Comparison of ENCODE assay signal across 18 mouse cellular contexts in the genomic region with DNA sequence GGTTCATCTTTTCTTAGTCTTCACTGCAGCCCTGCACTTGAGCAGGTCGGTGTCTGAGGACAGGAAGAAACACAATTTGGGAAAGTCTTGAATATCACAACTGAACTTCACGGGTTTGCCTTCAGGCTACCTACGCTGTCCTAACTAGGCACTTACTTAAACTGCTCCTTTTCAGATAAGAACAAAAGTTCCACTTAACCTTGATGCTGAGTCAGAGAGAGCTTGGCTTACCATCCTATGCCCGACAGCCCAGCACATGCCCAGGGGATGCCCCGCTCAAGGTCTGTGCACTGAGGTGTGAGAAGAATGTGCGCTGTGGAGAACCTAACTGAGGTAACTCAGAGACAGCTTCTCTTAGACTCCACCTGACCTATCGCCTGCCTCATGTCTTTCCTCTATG.
A peak's percentile ranks its signal among the peaks of the same experiment; 100 is the strongest.
DNase-seq lines count a peak whose midpoint lies in the region; ATAC-seq and TF ChIP-seq lines count a peak whose summit lies in the region.
"Had no signal": no experiment of that assay in that cellular context is flagged by ENCODE, and none has a peak within 500 bp of the region (broad histone marks: within the 10 kb centered on the region; RNA-seq: fewer than 3 reads in every experiment).

No protein-coding gene starts in this region.

- H3K4me3 ChIP-seq in liver, embryonic 13.5 days (replicated peaks) = no peak overlapping the region
- no peak overlapping the region for H3K4me3 ChIP-seq in liver, postnatal 0 days (ENCODE audit: low read depth, low read length)
- H3K4me3 ChIP-seq in limb, embryonic 10.5 days = no peak overlapping the region
- H3K4me3 ChIP-seq: forebrain, embryonic 10.5 days; heart, adult 2 months had no signal

- H3K36me3 ChIP-seq in liver, embryonic 13.5 days = no peaks in the 10 kb centered on the region
- H3K36me3 ChIP-seq in liver, postnatal 0 days (replicated peaks; ENCODE audit: insufficient read depth, low read length) = no peaks in the 10 kb centered on the region
- peaks cover 14% of the 10 kb centered on the region for H3K36me3 ChIP-seq in limb, embryonic 10.5 days

- H3K4me1 ChIP-seq in liver, embryonic 13.5 days (replicated peaks) = peaks cover 63% of the 10 kb centered on the region
- peaks cover 27% of the 10 kb centered on the region for H3K4me1 ChIP-seq in liver, postnatal 0 days (ENCODE audit: insufficient read depth)
- peaks cover 3% of the 10 kb centered on the region; the same call in 1 of the 2 replicates for H3K4me1 ChIP-seq in limb, embryonic 10.5 days

- no peak for TF ChIP-seq EP300 in liver, postnatal 0 days (IDR thresholded peaks at IDR 0.05; ENCODE audit: low read depth)

- ATAC-seq in liver, embryonic 13.5 days (ENCODE audit: low read depth) = peak; percentile 25; the same call in 1 of the 2 replicates
- no peak for ATAC-seq in liver, postnatal 0 days
- no peak for ATAC-seq in granulocyte monocyte progenitor cell, adult 5-6 weeks (replicated peaks; ENCODE audit: poor library complexity, severe bottlenecking)
- no peak for ATAC-seq in frontal cortex, adult (ENCODE audit: low TSS enrichment)
- ATAC-seq: activated CD4-positive, CD25-positive, alpha-beta regulatory T cell, adult 4 months; hindbrain, embryonic 16.5 days had no signal

- peak; percentile 73 to 87 for DNase-seq in adrenal gland, adult (ENCODE audit: inconsistent age in 2 of 2, low spot score in 1 of 2)
- DNase-seq in adrenal gland, adult 18-20 months (ENCODE audit: low spot score in 2 of 2) = no peak
- DNase-seq in liver, embryonic 13.5 days = no peak
- DNase-seq in liver, postnatal 0 days = no peak
- peak; percentile 59 for DNase-seq in kidney, postnatal 14 days
- no peak for DNase-seq in limb, embryonic 10.5 days (ENCODE audit: low spot score)
- DNase-seq: cerebellum, postnatal 14 days; heart, adult 2 months; heart, postnatal 10 days; layer of hippocampus, adult 9-11 months; lung, postnatal 14 days; right cerebral cortex, postnatal 25 days had no signal

- 56% methylated on average over 7 of the region's 7 CpGs for WGBS in liver, embryonic 13.5 days (ENCODE audit: insufficient replicate concordance)
- 69% methylated on average over 7 of the region's 7 CpGs for WGBS in liver, postnatal 0 days (ENCODE audit: insufficient replicate concordance)
- 94% methylated on average over 7 of the region's 7 CpGs for WGBS in limb, embryonic 10.5 days

- no peak overlapping the region for H3K4me2 ChIP-seq in liver, embryonic 13.5 days
- no peak overlapping the region for H3K4me2 ChIP-seq in liver, postnatal 0 days (ENCODE audit: low read depth, low read length)
- H3K4me2 ChIP-seq: midbrain, embryonic 11.5 days had no signal

- H3K27ac ChIP-seq in liver, embryonic 13.5 days = no peak overlapping the region
- H3K27ac ChIP-seq in liver, postnatal 0 days (ENCODE audit: low read depth) = no peak overlapping the region
- H3K27ac ChIP-seq in limb, embryonic 10.5 days = no peak overlapping the region
- H3K27ac ChIP-seq: forebrain, embryonic 10.5 days; heart, adult 2 months had no signal

- TF ChIP-seq CTCF in liver, postnatal 0 days (IDR thresholded peaks at IDR 0.05; ENCODE audit: low read depth) = no peak

- H3K9me3 ChIP-seq in liver, embryonic 13.5 days (replicated peaks) = no peaks in the 10 kb centered on the region
- H3K9me3 ChIP-seq in liver, postnatal 0 days (ENCODE audit: low read length) = no peaks in the 10 kb centered on the region
- H3K9me3 ChIP-seq in limb, embryonic 10.5 days (replicated peaks) = no peaks in the 10 kb centered on the region
- H3K9me3 ChIP-seq: forebrain, embryonic 10.5 days had no signal

- H3K27me3 ChIP-seq in liver, embryonic 13.5 days = no peaks in the 10 kb centered on the region
- no peaks in the 10 kb centered on the region for H3K27me3 ChIP-seq in liver, postnatal 0 days (ENCODE audit: insufficient read depth, low read length)
- no peaks in the 10 kb centered on the region for H3K27me3 ChIP-seq in limb, embryonic 10.5 days (ENCODE audit: low read depth, poor library complexity, severe bottlenecking)

- H3K9ac ChIP-seq in liver, embryonic 13.5 days = no peak overlapping the region
- H3K9ac ChIP-seq in liver, postnatal 0 days (replicated peaks) = no peak overlapping the region

Comparison
In these comparisons a context has a peak if more than half of its experiments do, and no peak if none do; other contexts are left out.
1. DNase-seq: peak in adrenal gland, adult (2 of 2) and kidney, postnatal 14 days (single experiment); none in adrenal gland, adult 18-20 months (0 of 2), liver, embryonic 13.5 days (single experiment), liver, postnatal 0 days (single experiment) and limb, embryonic 10.5 days (single experiment).